Mouse (Mus musculus) gastrocnemius, postnatal 25 days (tissue): ENCODE measurements around the gene Zfp385a. TPM values are rescaled to one million over a fixed set of nuclear protein-coding genes. Genes with fewer than 3 reads are reported as not detected.
A peak's percentile ranks its signal among the peaks of the same experiment; 100 is the strongest.

Source experiments
- DNase-seq: peaks from one replicate; pipeline ENCODE4 v3.0.0; 2022
- total RNA-seq, 2 experiments: library from RNA; stranded (reverse); gene quantifications; 1 replicate in 1 of 2; 2 replicates in 1 of 2; pipeline ENCODE4 v1.2.3; 2021

Gene Zfp385a
- total RNA-seq, 2 experiments from 2014 or later: 17.0 to 77.5 TPM

GRCm38 (mm10) chr15:103336996-103337667 is 2.8 kb downstream of the Zfp385a start:
- no peak for DNase-seq

- no peak for DNase-seq
Measured at GRCm38 (mm10) chr15:103335488-103336235, 4.2 kb downstream of the Zfp385a start.

DNA sequence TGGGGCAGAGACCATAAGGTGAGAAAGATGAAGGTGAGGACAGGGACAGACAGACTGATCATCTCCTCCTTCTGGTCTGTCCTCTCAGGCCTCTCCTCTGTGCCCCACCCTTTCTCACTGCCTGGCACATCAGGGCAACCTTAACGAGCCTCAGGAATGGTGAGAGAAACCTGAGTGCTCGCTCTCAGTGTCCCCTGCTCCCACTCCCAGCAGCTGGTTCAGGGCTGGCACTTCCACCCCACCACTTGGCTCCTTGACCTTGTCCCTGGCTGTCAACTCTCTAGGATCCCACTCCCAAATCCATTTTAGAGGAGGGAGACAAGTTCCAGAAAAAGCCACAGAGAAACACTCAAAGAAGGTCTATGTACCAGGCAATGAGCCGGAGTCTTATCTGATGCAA is 4.9 kb downstream of the Zfp385a start:
- DNase-seq: no peak

- DNase-seq: no peak
Measured at GRCm38 (mm10) chr15:103334194-103334593, 5.7 kb downstream of the Zfp385a start.

DNA sequence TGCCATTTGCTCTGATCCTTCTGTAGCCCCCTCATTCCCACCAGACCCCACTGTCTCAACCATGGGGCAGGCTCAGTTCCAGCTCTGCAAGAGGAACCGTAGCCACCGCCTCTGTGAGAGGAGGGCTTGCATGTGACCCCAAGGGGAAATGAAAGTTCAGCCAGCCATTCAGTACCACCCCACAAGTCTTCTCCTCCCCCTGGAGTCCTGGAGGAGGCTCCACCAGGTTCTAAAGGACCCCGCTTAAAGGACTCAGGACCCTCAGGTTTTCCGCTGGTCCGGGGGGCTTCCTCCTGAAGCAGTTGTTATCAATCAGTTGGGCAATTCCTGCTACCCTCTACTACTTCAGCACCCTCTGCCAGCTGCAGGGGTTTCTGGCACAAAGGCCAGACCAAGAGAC is 6.2 kb downstream of the Zfp385a start:
- DNase-seq: no peak

GRCm38 (mm10) chr15:103333081-103333615 is 6.7 kb downstream of the Zfp385a start:
- DNase-seq: no peak

GRCm38 (mm10) chr15:103323455-103324247 is 16.2 kb downstream of the Zfp385a start:
- peak; percentile 89 for DNase-seq

- DNase-seq: no peak
Measured at GRCm38 (mm10) chr15:103323070-103323454, 16.8 kb downstream of the Zfp385a start.

- no peak for DNase-seq
Measured at GRCm38 (mm10) chr15:103322396-103322795, 17.5 kb downstream of the Zfp385a start.

GRCm38 (mm10) chr15:103321076-103321475 is 18.8 kb downstream of the Zfp385a start:
- no peak for DNase-seq

DNA sequence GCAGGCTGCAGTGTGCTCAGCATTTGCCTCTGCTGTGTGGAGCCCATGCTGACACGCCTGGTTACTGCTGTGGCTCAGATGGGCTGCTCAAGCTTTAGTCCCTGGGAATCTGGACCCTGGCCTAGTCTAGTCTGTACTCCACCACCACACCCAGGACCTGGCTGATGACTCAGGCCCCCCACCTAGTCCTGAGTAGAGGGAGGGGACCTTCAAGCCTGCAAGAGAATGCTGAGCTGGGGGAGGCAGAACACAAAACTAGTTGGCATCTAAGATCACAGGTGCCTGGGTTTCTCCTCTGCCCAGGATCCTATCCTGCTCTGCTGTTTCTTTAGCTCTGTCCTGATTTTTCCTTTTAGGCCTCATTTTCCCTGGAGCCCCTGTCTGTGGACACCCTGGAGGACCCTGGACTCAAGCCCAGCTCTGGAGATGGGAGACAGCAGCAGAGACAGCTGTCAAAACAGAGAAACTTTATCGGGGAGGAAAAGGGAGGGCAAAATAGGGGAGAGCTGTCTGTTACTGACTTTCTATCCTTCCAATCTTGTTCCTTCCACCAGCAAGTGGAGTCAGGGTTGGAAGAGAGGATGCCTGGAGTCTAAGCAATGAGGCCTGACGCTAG is 21.6 kb downstream of the Zfp385a start:
- DNase-seq: peak; percentile 54

GRCm38 (mm10) chr15:103317731-103318130 is 22.2 kb downstream of the Zfp385a start:
- DNase-seq: no peak

GRCm38 (mm10) chr15:103317120-103317519 is 22.8 kb downstream of the Zfp385a start:
- DNase-seq: no peak

GRCm38 (mm10) chr15:103315979-103316776 is 23.7 kb downstream of the Zfp385a start:
- DNase-seq: peak; percentile 82

- DNase-seq: peak; percentile 74
Measured at GRCm38 (mm10) chr15:103315011-103315502, 24.8 kb downstream of the Zfp385a start.

GRCm38 (mm10) chr15:103314181-103314580 is 25.7 kb downstream of the Zfp385a start:
- no peak for DNase-seq

- no peak for DNase-seq
Measured at GRCm38 (mm10) chr15:103313495-103314095, 26.3 kb downstream of the Zfp385a start.

DNA sequence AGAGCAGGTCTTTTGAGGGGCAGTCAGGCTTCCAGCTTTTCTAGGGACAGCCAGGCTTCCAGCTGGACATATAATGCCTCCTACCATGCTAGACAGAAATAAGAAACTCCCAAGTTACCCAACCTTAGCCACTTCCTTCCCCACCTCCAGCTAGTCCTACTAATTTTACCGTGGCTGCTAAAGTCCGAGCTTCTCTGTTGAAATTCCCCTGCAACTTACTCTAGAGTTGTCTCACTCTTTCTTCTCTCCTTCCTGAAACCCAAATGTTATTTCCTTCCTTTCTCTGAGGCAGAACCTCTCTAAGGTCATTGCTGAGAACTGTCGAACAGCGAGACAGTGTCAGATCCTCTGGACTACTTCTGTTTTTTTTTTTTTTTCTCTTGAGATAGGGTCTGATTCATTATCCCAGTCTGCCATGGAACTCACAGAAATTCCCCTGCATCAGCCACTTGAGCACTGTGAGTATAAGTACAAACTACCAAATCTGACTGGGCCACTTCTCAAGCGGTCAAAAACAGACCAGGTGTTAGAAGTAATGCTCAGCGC is 29.5 kb downstream of the Zfp385a start, which contains the start of gene Gpr84:
TSS of gene Gpr84 (minus strand) at position 248 of the 546 bp plus-strand sequence.
- DNase-seq: no peak

GRCm38 (mm10) chr15:103308876-103309580 is 30.9 kb downstream of the Zfp385a start:
- no peak for DNase-seq
